Mouse (Mus musculus) neural tube, embryonic 13.5 days (tissue): ENCODE measurements around the gene Fam133b. TPM values are rescaled to one million over a fixed set of nuclear protein-coding genes. Genes with fewer than 3 reads are reported as not detected.

ENCODE experiments used
- polyA plus RNA-seq: library from polyadenylated mRNA; unstranded; fragments of >200 nt; fragmentation: Nextera tagmentation; extraction: Ambion mirVana; gene quantifications from 2 replicates; pipeline ENCODE4 v1.2.1, GENCODE M21; 2015

Gene Fam133b
- polyA plus RNA-seq, 1 experiment from 2014 or later: 24.3 TPM

Other genes starting within 250 kb of the Fam133b start
- gene Cdk6, start 202.3 kb upstream of the Fam133b start, polyA plus RNA-seq: 16.4 and 17.6 TPM in 2 replicates
- gene 1700109H08Rik, start 27.7 kb downstream of the Fam133b start, polyA plus RNA-seq: 2.0 and 2.4 TPM in 2 replicates
- gene Pex1, start 52.2 kb downstream of the Fam133b start, polyA plus RNA-seq: 22.2 and 26.8 TPM in 2 replicates
- gene Rbm48, start 52.8 kb downstream of the Fam133b start, polyA plus RNA-seq: 16.1 and 16.5 TPM in 2 replicates
- gene Tmbim7, start 107.3 kb downstream of the Fam133b start, polyA plus RNA-seq: not detected in 2 replicates
- gene Gatad1, start 113.4 kb downstream of the Fam133b start, polyA plus RNA-seq: 68.8 TPM in 2 replicates